Mouse (Mus musculus) kidney, postnatal 4 days (tissue): ENCODE measurements around the gene Phox2b.

Experiments used
- DNase-seq, 2 experiments: peaks; one replicate each; pipeline ENCODE4 v3.0.0; 2021; ENCODE audit warnings: mixed read lengths in 2 of 2

Gene Phox2b

DNA sequence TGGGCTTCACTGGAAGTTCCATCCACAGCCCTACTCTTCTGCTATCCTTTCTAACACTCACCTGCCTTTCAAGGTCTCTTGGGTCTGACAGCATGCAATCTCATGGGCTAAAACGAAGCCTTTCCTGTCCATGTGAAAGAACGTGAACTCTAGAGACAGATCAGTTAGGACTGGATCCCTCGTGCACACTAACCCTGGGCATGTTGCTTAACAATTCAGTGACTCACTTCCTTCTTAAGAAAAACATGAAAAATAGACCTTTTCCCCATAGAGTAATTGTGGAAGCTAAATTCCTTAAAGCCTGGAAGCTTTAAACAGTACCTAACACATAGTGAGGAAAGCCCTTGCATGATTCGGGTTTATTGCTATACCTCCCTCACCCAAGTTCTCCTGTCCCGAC lies 8.2 kb downstream of the Phox2b start:
- DNase-seq: no peak

DNA sequence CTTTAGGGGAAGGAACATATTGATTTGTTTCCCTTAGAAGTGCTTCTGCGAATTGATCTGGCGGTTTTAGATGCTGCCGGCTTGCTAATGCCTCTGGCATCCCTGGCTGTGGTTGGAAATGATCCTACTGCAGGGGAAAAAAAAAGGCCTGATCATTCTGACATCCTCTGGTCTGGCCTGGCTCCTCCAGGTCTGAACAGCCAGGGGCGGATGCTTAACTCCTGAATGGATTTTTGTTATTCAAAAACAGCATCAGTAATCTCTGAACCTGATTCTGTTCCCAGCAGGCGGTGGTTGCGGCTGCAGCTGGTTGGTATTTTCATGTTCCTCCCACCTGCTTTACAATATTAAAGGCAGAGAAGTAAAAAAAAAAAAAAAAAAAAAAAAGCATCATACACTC lies 16.0 kb downstream of the Phox2b start:
- no peak for DNase-seq

DNA sequence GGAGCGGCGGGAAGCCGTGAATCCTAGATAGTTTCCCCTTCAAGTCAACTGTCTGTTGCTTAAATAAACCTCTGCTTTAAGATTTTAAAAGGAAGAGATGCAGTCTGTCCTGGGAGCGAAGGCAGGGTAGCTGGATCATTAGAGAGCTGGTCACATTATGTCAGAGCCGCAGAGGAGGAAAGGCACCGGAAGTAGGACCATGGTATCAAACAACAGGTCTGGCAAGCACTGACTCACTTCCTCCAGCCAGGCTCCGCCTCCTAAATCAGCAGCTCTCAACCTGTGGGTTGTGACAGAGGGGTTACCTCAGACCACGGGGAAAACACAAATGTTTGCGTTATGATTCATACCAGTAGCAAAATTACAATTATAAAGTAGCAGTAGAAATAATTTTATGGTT lies 35.5 kb downstream of the Phox2b start:
- DNase-seq: no peak

DNA sequence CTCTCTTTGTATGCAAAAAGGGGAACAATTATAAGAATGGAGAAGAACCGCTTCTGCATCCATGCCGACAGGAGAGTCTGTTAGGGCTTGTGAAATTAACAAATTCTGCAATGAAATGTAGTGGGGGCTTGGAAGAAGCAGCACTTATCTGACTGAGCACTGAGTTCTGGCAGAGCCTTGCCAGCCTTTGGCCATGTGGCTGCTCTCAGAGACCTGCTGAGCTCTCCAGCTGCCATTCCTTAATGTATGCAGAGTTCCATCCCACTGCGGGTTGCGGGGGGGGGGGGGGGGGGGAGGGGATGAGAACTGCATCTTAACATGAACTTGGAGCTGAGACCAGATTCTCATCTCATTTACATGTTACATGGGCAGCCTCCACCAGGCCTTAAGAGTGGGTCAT lies 38.6 kb downstream of the Phox2b start:
- no peak for DNase-seq

DNA sequence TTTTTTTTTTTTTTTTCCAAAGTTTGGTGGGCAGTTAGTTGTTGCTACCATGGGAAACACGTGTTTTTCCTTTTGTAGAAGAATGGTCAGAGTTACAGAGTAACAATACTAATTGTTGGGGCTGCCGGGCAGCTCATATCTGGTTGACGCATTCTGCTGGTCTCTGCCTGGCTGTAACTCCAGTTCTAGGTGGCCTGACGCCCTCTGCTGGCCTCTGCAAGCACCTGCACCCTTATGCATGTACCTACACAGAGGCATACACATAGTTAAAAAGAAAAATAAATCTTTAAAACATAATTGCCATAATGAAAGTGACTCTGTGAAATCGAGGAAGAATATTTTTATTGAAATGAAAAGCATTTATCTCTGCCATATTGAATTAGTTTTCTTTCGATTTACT lies 41.3 kb downstream of the Phox2b start:
- no peak for DNase-seq

DNA sequence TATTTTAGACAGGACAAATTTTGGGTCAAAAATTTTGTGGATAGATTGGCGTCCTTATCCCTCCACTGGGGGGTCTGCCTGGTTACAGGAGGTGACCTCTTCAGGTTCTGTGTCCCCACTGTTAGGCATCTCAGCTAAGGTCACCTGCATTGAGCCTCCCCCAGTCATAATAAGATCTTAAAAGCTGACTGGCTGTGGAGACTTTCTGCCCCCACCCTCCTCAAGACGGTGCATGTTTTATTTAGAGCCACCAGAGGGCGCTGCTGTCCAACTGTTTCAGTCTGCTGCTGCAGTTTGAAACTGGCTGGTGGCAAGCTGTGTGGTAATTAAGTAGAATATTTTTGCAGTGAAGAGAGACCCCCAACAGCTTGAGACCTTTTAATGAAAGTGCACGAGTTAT lies 51.1 kb downstream of the Phox2b start:
- peak; percentile 60 to 61 for DNase-seq
